Mouse (Mus musculus): Measurements from ENCODE around the gene 4930596D02Rik. TPM values are rescaled to one million over a fixed set of nuclear protein-coding genes. Genes with fewer than 3 reads are reported as not detected.

Gene 4930596D02Rik
- polyA plus RNA-seq (2012; rRNA removed): not detected in 2 replicates

DNA sequence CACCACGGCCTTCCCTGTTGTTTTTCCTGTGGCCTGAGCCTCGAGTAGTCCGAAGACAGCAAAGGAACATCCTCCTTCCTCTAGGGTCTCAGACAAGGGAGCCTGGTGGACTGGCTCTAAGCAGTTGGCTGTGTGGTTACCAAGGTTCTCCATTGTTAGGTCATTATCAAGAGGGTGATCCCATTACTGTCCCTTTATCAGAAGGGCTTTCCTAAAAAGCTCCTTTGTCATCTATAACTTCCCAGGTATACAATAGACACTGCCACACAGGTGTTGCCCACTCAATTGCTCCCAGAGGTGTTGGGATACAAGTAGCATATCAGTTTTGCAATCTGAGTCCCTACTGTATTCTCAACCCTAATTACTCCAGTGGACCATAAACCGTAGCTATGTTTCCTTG lies at the start of gene 4930596D02Rik:
Gene 4930596D02Rik (minus strand): TSS at position 101 of the 400 bp plus-strand sequence.
- DNase-seq (ENCODE audit: extremely low spot score in 1 of 2, low spot score in 1 of 2): no peak

DNA sequence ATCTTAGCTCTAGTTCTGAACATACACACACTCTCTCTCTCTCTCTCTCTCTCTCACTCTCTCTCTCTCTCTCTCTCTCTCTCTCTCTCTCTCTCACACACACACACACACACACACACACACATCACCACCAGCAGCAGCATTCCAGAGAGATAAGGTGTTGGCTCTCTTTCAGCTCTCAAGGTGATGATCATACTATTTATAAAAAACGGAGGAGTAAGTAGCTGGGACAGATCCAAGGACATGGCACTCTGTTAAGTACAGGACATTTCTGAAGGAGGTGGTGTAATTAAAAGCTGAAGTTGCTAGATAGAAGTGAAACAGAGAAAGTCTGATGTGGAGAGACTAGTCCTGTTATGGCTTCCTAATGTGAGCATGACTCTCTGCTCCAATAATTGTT lies 41.5 kb upstream of the 4930596D02Rik start:
- no peak for DNase-seq (ENCODE audit: extremely low spot score in 1 of 2, low spot score in 1 of 2)

DNA sequence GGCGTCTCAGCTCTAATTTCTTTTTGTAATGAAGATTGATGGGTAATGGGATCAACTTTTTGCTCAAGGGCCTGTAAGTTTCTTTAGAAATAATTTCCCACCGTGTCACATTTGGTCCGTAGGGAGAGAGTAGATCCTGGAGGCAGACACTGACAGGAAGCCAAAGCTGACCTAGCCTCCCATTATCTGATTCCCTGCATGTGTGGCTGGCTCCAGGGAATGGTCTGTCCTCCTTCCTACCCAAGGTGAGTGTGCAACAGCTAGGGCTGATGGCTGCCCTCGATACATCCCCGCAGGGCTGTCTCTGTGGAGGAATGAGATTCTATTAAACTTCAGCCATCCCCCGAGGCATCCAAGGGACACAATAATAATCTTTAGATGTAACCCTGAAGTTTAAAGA lies 33.5 kb upstream of the 4930596D02Rik start:
- DNase-seq (ENCODE audit: extremely low spot score in 1 of 2, low spot score in 1 of 2): no peak

DNA sequence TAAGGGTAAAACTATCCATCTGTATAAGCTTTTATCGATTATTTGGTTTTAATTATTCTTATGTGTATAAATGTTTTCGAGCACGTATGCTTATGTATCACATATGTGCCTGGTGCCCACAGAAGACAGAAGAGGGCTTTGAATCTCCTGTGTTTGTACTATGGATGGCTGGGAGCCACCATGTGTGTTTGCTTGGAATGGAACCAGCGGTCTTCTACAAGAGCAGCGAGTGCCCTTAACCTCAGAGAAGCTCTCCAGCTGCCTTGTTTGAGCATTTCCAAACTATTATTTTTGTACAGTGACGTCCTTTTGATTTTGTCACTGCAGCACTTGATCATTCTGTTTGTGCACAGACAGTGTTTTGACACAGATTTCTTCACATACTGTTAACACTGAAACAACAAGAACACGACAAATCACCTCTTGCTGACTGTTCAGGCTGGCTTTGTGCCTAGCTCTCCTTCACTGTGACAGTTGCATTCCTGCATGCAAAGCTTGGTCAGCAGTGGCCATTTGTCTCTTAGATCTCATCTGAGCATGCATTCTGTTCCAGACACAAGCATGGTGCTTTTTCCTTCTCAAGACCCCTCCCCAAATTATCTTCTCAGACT lies 30.4 kb upstream of the 4930596D02Rik start:
- no peak for DNase-seq (ENCODE audit: extremely low spot score in 1 of 2, low spot score in 1 of 2)

DNA sequence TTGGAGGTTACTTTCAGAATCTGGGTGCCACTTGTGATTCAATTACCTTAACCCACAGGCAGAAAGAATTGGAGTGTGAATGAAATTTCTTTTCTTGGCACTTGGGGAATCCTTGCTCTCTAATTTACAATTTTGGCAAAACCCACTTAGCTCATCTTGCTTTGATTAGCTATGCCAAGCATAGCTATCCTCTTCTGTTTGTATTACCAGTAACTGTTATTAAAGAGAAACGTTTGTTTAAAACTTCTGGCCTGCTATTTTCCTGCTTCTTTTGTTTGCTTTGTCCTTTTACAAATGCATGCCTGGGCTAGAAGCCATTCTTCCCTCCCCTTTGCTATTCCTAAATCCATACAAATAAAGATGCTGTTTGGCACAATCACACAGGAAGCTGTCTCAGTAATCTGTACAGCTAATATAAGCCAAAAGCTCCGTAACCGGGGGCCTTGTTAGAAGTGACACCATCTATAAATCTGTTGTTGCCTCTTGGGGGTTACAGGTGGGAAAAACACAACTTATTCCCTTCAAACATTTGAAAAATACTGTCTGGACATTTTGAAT lies 19.0 kb downstream of the 4930596D02Rik start:
- peak in 1 of 2 experiments; percentile 1 for DNase-seq (ENCODE audit: extremely low spot score in 1 of 2, low spot score in 1 of 2)

DNA sequence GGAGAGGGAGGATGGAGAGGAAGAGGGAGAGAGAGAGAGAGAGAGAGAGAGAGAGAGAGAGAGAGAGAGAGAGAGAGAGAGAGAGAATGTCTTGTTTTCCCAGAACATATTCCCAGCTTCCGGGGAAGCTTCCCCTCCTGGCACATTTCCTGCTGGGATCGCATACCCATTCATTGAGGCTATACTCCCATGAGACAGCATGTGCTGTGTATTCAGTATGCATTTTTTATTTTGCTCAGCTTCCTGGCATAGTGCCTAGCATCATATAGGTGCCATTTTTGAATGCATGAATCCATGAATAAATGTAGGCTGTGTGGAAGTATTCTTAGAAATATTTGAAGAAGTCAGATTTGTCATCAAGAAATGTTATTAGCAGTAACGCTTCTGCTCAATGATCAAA lies 31.7 kb downstream of the 4930596D02Rik start:
- DNase-seq (ENCODE audit: extremely low spot score in 1 of 2, low spot score in 1 of 2): peak in 1 of 2 experiments; percentile 23

DNA sequence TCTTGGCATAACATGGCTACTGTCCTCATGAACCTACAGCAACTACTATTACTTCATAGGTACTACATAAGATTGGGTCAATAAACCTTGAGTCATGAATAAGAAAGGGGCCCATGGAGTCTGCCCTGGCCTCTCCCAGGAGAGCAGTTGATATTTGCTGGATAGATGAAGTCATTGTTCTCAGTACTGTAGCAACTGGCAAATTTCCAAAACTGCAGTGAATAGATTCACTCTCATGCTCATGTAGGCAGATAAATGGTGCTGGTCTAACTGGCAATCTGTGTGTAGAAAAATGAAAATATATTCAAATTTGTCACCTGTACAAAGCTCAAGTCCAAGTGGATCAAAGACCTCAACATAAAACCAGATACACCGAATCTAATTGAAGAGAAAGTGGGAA lies 38.5 kb downstream of the 4930596D02Rik start:
- DNase-seq (ENCODE audit: extremely low spot score in 1 of 2, low spot score in 1 of 2): no peak

Data from frontal cortex, adult 2 months (tissue).